Mouse (Mus musculus) kidney, adult 2 months (tissue): ENCODE results near the gene Abca8b.

ENCODE experiments used
- CTCF ChIP-seq: fragments of 200-500 bp; conservative IDR thresholded peaks from 2 replicates; pipeline ENCODE4 v1.5.1; 2011; ENCODE audit warnings: low read depth, mild to moderate bottlenecking, control low read depth, low read length, moderate library complexity, mixed read lengths; ENCODE audit not compliant: insufficient read depth, insufficient read length
- POLR2A ChIP-seq: fragments of 200-500 bp; IDR thresholded peaks from one replicate; pipeline ENCODE4 v1.6.1; 2011; ENCODE audit warnings: low read depth, low read length, control low read depth

DNA sequence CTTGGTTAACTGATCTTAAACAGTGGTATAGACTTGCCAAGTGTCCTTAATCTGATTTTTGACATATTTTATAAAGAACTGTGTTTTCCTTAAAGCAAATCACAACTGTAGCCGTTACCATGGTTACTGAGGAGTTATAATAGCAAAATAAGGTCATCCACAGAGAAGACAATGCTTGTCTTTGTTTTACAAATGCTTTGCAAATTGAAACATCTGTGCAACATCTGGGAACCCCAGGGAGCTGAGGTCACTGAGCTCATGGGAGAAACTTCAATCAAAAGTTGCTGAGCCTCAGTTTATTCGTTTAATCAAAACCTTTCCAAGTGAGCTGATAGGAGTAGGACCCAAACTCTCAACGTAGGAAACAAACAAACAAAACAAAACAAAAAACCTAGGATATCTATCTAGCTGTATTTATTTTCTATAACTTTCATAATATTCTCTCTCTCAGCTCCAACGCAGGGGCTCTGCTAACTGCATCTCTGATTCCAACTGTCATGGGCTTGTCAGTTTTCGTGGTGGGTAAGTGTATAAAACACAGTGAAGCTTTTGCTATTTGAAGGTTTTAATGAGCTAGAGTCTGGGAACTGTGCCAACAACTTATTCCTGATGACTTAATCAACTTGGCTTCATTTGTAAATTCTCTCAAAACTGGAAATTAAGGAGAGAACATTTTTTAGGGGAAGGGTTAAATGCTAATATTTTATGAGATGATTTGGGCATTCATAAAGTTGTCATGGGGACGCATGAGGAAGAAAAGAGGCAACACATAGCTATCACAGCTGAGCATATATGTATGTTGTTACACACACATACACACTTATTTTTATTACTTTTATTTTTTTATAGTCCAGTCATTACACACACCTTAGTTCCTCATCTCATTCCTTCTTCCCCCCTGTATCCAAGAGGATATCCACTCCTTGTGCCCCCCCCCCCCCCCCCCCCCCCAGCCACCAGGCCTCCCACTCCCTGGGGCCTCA, 92.7 kb downstream of the Abca8b start:
- TF ChIP-seq CTCF: no peak
- TF ChIP-seq POLR2A: no peak
